19 mouse cellular contexts compared by ENCODE assay signal in the genomic region with DNA sequence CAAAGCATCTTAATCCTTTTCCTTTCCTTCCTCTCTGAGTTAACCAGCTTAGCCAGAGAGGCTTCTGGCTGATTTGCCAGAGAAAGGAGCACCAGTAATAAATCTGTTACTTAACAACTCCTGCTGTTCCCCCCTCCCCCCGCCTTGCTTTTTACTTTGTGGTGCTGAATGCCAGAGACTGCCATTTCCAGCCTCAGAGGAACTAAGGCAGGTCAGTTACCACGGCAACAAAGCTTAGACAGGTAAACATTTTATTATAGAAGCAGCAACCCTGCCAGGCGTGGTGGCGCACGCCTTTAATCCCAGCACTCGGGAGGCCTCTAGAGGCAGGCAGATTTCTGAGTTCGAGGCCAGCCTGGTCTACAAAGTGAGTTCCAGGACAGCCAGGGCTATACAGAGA. TPM values are rescaled to one million over a fixed set of nuclear protein-coding genes. Genes with fewer than 3 reads are reported as not detected.
A peak's percentile ranks its signal among the peaks of the same experiment; 100 is the strongest.
DNase-seq lines count a peak whose midpoint lies in the region; ATAC-seq lines count a peak whose summit lies in the region.
"Had no signal": no experiment of that assay in that cellular context is flagged by ENCODE, and none has a peak within 500 bp of the region (broad histone marks: within the 10 kb centered on the region; RNA-seq: fewer than 3 reads in every experiment).

No protein-coding gene starts in this region.

- no peaks in the 10 kb centered on the region for H3K4me1 ChIP-seq in forebrain, embryonic 10.5 days
- no peaks in the 10 kb centered on the region for H3K4me1 ChIP-seq in forebrain, embryonic 16.5 days (replicated peaks; ENCODE audit: control insufficient read depth, insufficient read depth, low read length)
- no peaks in the 10 kb centered on the region for H3K4me1 ChIP-seq in limb, embryonic 11.5 days (ENCODE audit: control insufficient read depth, insufficient read depth, low read length)
- H3K4me1 ChIP-seq in limb, embryonic 10.5 days, result peaks cover 8% of the 10 kb centered on the region; the same call in 1 of the 2 replicates
- H3K4me1 ChIP-seq in embryonic facial prominence, embryonic 14.5 days (ENCODE audit: control insufficient read depth, insufficient read depth, low read length), result no peaks in the 10 kb centered on the region
- H3K4me1 ChIP-seq: hindbrain, embryonic 15.5 days; liver, embryonic 13.5 days; stomach, embryonic 15.5 days had no signal

- H3K27ac ChIP-seq in forebrain, embryonic 10.5 days, result no peak overlapping the region
- no peak overlapping the region for H3K27ac ChIP-seq in forebrain, embryonic 16.5 days (ENCODE audit: low read length)
- H3K27ac ChIP-seq in limb, embryonic 11.5 days (replicated peaks; ENCODE audit: low read depth, low read length), result no peak overlapping the region
- no peak overlapping the region for H3K27ac ChIP-seq in limb, embryonic 10.5 days
- no peak overlapping the region for H3K27ac ChIP-seq in embryonic facial prominence, embryonic 14.5 days (replicated peaks; ENCODE audit: low read depth, low read length)
- H3K27ac ChIP-seq: heart, adult 2 months; hindbrain, embryonic 15.5 days; liver, embryonic 13.5 days; stomach, embryonic 15.5 days had no signal

- H3K9ac ChIP-seq in forebrain, embryonic 16.5 days (replicated peaks; ENCODE audit: low read depth, low read length), result no peak overlapping the region
- no peak overlapping the region for H3K9ac ChIP-seq in limb, embryonic 11.5 days (ENCODE audit: low read length)
- H3K9ac ChIP-seq in embryonic facial prominence, embryonic 14.5 days (ENCODE audit: low read depth, low read length), result no peak overlapping the region
- H3K9ac ChIP-seq: hindbrain, embryonic 15.5 days; liver, embryonic 13.5 days; stomach, embryonic 15.5 days had no signal

- ATAC-seq in forebrain, embryonic 16.5 days, result no peak
- ATAC-seq in limb, embryonic 11.5 days (ENCODE audit: insufficient number of reproducible peaks, low FRiP score, low TSS enrichment, low read depth), result no peak
- no peak for ATAC-seq in embryonic facial prominence, embryonic 14.5 days (ENCODE audit: low read depth)

- H3K9me3 ChIP-seq in forebrain, embryonic 10.5 days, result no peaks in the 10 kb centered on the region; the same call in 1 of the 2 replicates
- H3K9me3 ChIP-seq in forebrain, embryonic 16.5 days (ENCODE audit: control insufficient read depth, low read length), result no peaks in the 10 kb centered on the region
- no peaks in the 10 kb centered on the region for H3K9me3 ChIP-seq in limb, embryonic 11.5 days (ENCODE audit: control insufficient read depth, low read length)
- no peaks in the 10 kb centered on the region for H3K9me3 ChIP-seq in limb, embryonic 10.5 days (replicated peaks)
- no peaks in the 10 kb centered on the region for H3K9me3 ChIP-seq in embryonic facial prominence, embryonic 14.5 days (ENCODE audit: control insufficient read depth, low read length)
- H3K9me3 ChIP-seq: hindbrain, embryonic 15.5 days; liver, embryonic 13.5 days; stomach, embryonic 15.5 days had no signal

- H3K4me2 ChIP-seq in forebrain, embryonic 16.5 days (ENCODE audit: low read length), result no peak overlapping the region
- no peak overlapping the region for H3K4me2 ChIP-seq in limb, embryonic 11.5 days (ENCODE audit: low read depth, severe bottlenecking)
- H3K4me2 ChIP-seq in embryonic facial prominence, embryonic 14.5 days (ENCODE audit: low read depth, low read length), result no peak overlapping the region
- H3K4me2 ChIP-seq: hindbrain, embryonic 15.5 days; liver, embryonic 13.5 days; stomach, embryonic 15.5 days had no signal

- peaks cover 28% of the 10 kb centered on the region for H3K27me3 ChIP-seq in forebrain, embryonic 10.5 days (ENCODE audit: poor library complexity, severe bottlenecking)
- no peaks in the 10 kb centered on the region for H3K27me3 ChIP-seq in forebrain, embryonic 16.5 days (replicated peaks; ENCODE audit: control insufficient read depth, insufficient read depth, low read length)
- H3K27me3 ChIP-seq in limb, embryonic 11.5 days (ENCODE audit: control insufficient read depth, insufficient read depth, low read length), result no peaks in the 10 kb centered on the region
- H3K27me3 ChIP-seq in limb, embryonic 10.5 days (ENCODE audit: low read depth, poor library complexity, severe bottlenecking), result no peaks in the 10 kb centered on the region
- H3K27me3 ChIP-seq in embryonic facial prominence, embryonic 14.5 days (replicated peaks; ENCODE audit: control insufficient read depth, insufficient read depth, low read length), result no peaks in the 10 kb centered on the region
- H3K27me3 ChIP-seq: hindbrain, embryonic 15.5 days; liver, embryonic 13.5 days; stomach, embryonic 15.5 days had no signal

- peak; percentile 25 for DNase-seq in forebrain, embryonic 10.5 days (ENCODE audit: extremely low spot score, low spot score)
- peak; percentile 44 for DNase-seq in limb, embryonic 11.5 days (ENCODE audit: low spot score)
- no peak for DNase-seq in limb, embryonic 10.5 days (ENCODE audit: low spot score)
- DNase-seq in ES-CJ7 (ENCODE audit: low read depth, low spot score), result peak; percentile 1
- peak; percentile 29 for DNase-seq in embryonic facial prominence, embryonic 14.5 days (ENCODE audit: low spot score)
- DNase-seq in lung, postnatal 10 days, result no peak
- DNase-seq in spleen, postnatal 36 days (ENCODE audit: low spot score in 2 of 2), result no peak
- DNase-seq: cerebellum, adult 18-20 months; heart, adult 2 months; kidney, adult 18-20 months; kidney, postnatal 14 days; liver, embryonic 13.5 days; thymus, postnatal 14 days had no signal

- WGBS in forebrain, embryonic 10.5 days, result 64% methylated on average over 7 of the region's 7 CpGs
- 26% methylated on average over 7 of the region's 7 CpGs for WGBS in forebrain, embryonic 16.5 days
- 48% methylated on average over 7 of the region's 7 CpGs for WGBS in limb, embryonic 11.5 days
- WGBS in limb, embryonic 10.5 days, result 70% methylated on average over 7 of the region's 7 CpGs
- 75% methylated on average over 7 of the region's 7 CpGs for WGBS in embryonic facial prominence, embryonic 14.5 days

- no peak overlapping the region for H3K4me3 ChIP-seq in forebrain, embryonic 10.5 days
- H3K4me3 ChIP-seq in forebrain, embryonic 16.5 days (replicated peaks; ENCODE audit: low read length), result no peak overlapping the region
- no peak overlapping the region for H3K4me3 ChIP-seq in limb, embryonic 11.5 days (ENCODE audit: low read depth, low read length)
- no peak overlapping the region for H3K4me3 ChIP-seq in limb, embryonic 10.5 days
- H3K4me3 ChIP-seq in embryonic facial prominence, embryonic 14.5 days (ENCODE audit: low read depth, low read length), result no peak overlapping the region
- H3K4me3 ChIP-seq: heart, adult 2 months; hindbrain, embryonic 15.5 days; liver, embryonic 13.5 days; stomach, embryonic 15.5 days had no signal

- no peaks in the 10 kb centered on the region for H3K36me3 ChIP-seq in forebrain, embryonic 10.5 days (replicated peaks)
- H3K36me3 ChIP-seq in forebrain, embryonic 16.5 days (ENCODE audit: control insufficient read depth, insufficient read depth), result no peaks in the 10 kb centered on the region
- no peaks in the 10 kb centered on the region for H3K36me3 ChIP-seq in limb, embryonic 11.5 days (ENCODE audit: control insufficient read depth, insufficient read depth, low read length)
- H3K36me3 ChIP-seq in limb, embryonic 10.5 days, result no peaks in the 10 kb centered on the region
- H3K36me3 ChIP-seq in embryonic facial prominence, embryonic 14.5 days (ENCODE audit: control insufficient read depth, insufficient read depth, low read length), result no peaks in the 10 kb centered on the region
- H3K36me3 ChIP-seq: hindbrain, embryonic 15.5 days; liver, embryonic 13.5 days; stomach, embryonic 15.5 days had no signal

RNA-seq across cellular contexts. Expression of a gene that starts 24.2 kb away (rescaled TPM):
- polyA plus RNA-seq in forebrain, embryonic 10.5 days (2016; fragmentation: Nextera tagmentation; extraction: Ambion mirVana), result not detected in 2 replicates
- polyA plus RNA-seq in forebrain, embryonic 16.5 days (2015; fragmentation: Nextera tagmentation; extraction: Ambion mirVana), result not detected in 2 replicates
- not detected in 2 replicates for polyA plus RNA-seq in limb, embryonic 11.5 days (2014; fragmentation: Nextera tagmentation; extraction: Ambion mirVana)
- polyA plus RNA-seq in limb, embryonic 10.5 days (2016; fragmentation: Nextera tagmentation; extraction: Ambion mirVana), result not detected in 2 replicates
- not detected in 2 replicates for polyA plus RNA-seq in embryonic facial prominence, embryonic 14.5 days (2014; fragmentation: Nextera tagmentation; extraction: Ambion mirVana)
- polyA plus RNA-seq: cortical plate, adult 2 months; heart, adult 2 months; heart, embryonic 16.5 days; hindbrain, embryonic 15.5 days; liver, embryonic 13.5 days; lung, embryonic 16.5 days; stomach, embryonic 15.5 days had no signal

RNA-seq across cellular contexts. Expression of a gene that starts 49.9 kb away (rescaled TPM):
- polyA plus RNA-seq in forebrain, embryonic 10.5 days (2016; fragmentation: Nextera tagmentation; extraction: Ambion mirVana), result not detected in 2 replicates
- not detected in 2 replicates for polyA plus RNA-seq in forebrain, embryonic 16.5 days (2015; fragmentation: Nextera tagmentation; extraction: Ambion mirVana)
- polyA plus RNA-seq in limb, embryonic 11.5 days (2014; fragmentation: Nextera tagmentation; extraction: Ambion mirVana), result not detected in 2 replicates
- polyA plus RNA-seq in limb, embryonic 10.5 days (2016; fragmentation: Nextera tagmentation; extraction: Ambion mirVana), result not detected in 2 replicates
- 0.18 TPM in 1 of 2 replicates, not detected in the other for polyA plus RNA-seq in embryonic facial prominence, embryonic 14.5 days (2014; fragmentation: Nextera tagmentation; extraction: Ambion mirVana)
- polyA plus RNA-seq: cortical plate, adult 2 months; heart, adult 2 months; heart, embryonic 16.5 days; hindbrain, embryonic 15.5 days; liver, embryonic 13.5 days; lung, embryonic 16.5 days; stomach, embryonic 15.5 days had no signal

RNA-seq across cellular contexts. Expression of a gene that starts 53.0 kb away (rescaled TPM):
- polyA plus RNA-seq in forebrain, embryonic 10.5 days (2016; fragmentation: Nextera tagmentation; extraction: Ambion mirVana), result 1.3 and 1.9 TPM in 2 replicates
- 3.4 and 3.8 TPM in 2 replicates for polyA plus RNA-seq in forebrain, embryonic 16.5 days (2015; fragmentation: Nextera tagmentation; extraction: Ambion mirVana)
- polyA plus RNA-seq in limb, embryonic 11.5 days (2014; fragmentation: Nextera tagmentation; extraction: Ambion mirVana), result 2.1 and 2.3 TPM in 2 replicates
- polyA plus RNA-seq in limb, embryonic 10.5 days (2016; fragmentation: Nextera tagmentation; extraction: Ambion mirVana), result 1.1 and 1.9 TPM in 2 replicates
- polyA plus RNA-seq in embryonic facial prominence, embryonic 14.5 days (2014; fragmentation: Nextera tagmentation; extraction: Ambion mirVana), result 1.6 TPM in 2 replicates

Comparison
In these comparisons a context has a peak if more than half of its experiments do, and no peak if none do; other contexts are left out.
1. DNase-seq: peak in forebrain, embryonic 10.5 days (single experiment), limb, embryonic 11.5 days (single experiment), ES-CJ7 (single experiment) and embryonic facial prominence, embryonic 14.5 days (single experiment); none in limb, embryonic 10.5 days (single experiment), lung, postnatal 10 days (single experiment) and spleen, postnatal 36 days (0 of 2).